Mouse (Mus musculus) right cerebral cortex, postnatal 25 days (tissue): ENCODE data around the gene Prdx6.
"Not testable (repeated sequence)": the region's sequence is repeated elsewhere in the genome, so short reads cannot be mapped to it uniquely, and the experiment has no call there.

Source experiments
- DNase-seq: peaks from one replicate; pipeline ENCODE4 v3.0.0; 2022

Gene Prdx6

DNA sequence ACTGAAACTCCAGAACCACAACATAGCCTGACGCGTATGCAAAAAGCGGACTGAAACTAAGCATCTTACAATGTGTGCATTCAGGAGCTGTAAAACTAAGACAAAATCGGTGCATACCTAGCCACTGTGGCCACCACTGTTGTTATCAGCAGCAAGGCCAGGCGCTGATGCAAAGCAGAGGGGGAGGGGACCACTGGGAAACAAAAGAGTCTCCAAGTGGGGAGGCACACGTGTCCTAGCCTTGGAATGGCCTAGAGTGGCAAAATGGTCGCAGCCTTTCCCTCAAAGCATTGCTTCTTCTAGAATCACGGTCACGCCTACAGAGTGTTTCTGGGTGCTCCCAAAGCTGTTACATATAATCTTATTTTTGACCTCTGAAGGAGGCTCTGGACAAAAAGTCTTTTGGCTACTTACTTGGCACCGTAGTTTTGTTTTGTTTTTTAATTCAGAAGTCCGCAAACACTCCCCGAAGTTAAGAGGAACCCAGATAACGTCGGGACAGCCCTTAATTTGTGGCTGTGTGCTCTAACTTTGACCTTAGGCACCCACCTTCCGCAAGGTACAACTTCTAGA is 902 bp downstream of the Prdx6 start:
- peak; percentile 26 for DNase-seq

DNA sequence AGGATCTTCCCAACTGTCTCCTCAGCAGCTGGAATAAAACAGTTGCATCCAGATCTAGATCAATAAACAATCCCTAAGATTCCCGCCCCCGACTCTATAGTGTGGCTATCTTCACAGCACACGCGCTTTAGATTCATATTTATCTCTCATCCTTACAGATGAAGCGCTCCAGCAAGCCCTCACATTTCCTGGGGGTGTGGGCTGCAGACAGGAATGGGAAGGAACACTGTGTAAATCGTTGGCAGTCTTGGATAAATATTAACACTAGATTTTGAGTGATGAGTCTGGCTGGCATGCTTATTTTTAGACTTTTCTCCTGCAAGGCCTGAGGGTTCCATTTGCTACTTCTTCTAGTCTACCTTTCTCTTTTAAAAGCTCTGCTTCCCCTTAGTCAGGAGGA is 1.6 kb downstream of the Prdx6 start:
- DNase-seq = no peak

DNA sequence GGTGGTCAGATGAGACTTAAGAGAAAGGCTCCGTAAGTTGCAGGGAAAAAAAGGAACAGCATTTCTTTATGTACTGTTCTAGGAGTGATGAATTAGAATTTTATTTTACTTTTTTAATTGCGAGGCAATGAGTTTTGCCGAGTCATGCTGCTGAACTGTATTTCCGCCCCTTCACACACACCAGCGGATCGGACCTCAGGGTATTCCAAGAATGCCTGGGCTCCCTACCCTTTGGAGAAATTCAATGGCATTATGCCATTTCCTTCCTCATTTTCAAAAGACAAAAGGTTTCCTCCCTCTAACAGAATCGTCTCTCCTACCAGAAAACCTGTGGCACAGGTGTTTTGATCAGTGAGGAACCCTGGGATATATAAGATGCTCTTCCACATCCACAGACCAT is 2.3 kb downstream of the Prdx6 start:
- DNase-seq = no peak

DNA sequence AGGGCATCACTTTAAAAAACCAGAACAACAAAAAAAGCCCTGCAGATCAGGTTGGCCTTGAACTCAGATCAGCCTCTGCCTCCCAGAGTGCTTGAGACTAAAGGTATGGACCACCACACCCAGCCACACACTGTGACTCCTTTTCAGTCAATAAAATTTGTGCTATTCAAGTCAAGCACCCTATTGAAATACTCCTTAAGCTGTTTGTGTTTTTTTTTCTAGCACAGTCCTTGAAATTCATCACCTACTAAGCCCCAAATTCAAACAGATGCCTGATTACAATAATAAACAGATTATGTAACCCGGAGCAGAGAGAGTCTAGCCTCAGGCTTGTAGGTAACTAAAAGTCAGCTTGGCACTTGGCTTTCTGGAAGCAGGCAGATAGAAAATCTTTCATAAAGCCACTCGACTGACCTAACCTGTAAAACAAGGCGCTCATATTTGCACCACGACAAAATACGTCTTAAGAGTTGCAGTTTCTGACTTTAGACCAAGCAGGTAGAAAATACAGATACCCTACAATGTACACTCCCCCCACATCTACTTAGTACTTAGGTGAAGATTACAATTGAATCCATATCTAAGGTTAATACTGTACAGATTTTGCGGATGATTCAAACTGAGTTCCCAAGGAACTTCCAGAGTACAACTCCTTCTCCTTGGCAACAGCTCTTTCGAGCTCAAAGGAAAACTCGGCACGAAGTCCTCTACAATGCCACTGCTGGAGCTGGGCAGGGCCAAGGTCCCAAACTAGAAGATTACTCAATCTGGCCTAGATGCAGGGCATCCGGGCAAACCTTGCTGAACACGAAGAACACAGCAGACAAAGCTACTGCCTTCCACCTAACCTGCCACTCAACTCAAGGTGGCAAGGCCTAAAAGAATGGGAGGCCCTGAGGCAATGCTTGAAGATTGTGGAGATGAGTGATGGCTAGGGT is 3.1 kb downstream of the Prdx6 start:
- no peak for DNase-seq

DNA sequence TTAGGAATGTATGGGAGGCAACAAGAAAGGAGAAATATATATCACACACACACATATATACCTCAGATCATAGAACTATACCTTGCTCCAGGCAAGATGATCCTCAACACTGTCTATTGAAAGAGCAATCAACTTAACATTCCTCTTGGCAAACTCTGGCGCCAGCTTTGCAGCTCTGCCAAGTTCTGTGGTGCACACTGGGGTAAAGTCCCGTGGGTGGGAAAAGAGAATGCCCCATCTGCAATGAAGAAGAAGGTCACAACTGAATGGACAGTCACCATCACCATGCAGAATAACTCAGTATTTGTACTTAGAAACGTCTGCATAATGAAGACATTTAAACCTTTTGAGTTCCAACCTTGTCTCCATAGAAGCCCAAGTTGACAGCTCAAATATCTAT is 3.8 kb downstream of the Prdx6 start:
- no peak for DNase-seq

DNA sequence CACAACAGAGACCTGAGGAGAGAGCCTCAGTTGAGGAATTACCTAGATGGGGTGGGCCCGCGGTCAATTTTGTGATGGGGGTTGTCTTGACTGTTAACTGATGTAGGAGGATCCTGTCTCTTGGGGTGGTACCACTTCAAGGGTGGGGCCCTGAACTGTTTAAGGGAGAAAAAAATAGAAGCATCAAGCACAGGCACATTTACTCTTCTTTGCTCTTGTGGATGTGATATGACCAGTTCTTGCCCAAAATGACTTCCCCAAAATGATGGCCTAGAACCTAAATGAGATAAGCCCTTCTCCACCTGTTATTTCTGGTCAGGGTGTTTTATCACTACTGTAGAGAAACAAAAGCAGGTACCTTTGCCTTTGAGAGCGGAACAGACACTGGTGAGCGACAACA is 13.3 kb downstream of the Prdx6 start:
- no peak for DNase-seq

DNA sequence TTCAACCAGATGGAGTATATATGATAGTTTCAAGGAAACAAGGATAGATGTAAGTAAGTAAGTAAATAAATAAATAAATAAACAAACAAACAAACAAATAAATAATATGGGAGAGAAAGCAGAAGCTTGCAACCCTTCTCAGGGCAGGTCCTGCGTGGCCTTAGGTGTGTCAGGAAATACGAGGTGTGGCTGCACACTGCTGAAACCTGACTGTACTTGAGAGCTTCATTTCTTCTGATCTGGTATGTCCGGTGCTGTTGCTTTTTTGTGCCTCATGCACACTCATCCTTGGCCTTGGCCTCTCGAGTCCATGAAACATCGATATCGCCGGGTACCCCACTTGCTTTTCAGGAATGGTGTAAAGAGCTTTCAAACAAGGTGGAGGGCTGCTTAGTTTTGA is 13.7 kb downstream of the Prdx6 start:
- no peak for DNase-seq

DNA sequence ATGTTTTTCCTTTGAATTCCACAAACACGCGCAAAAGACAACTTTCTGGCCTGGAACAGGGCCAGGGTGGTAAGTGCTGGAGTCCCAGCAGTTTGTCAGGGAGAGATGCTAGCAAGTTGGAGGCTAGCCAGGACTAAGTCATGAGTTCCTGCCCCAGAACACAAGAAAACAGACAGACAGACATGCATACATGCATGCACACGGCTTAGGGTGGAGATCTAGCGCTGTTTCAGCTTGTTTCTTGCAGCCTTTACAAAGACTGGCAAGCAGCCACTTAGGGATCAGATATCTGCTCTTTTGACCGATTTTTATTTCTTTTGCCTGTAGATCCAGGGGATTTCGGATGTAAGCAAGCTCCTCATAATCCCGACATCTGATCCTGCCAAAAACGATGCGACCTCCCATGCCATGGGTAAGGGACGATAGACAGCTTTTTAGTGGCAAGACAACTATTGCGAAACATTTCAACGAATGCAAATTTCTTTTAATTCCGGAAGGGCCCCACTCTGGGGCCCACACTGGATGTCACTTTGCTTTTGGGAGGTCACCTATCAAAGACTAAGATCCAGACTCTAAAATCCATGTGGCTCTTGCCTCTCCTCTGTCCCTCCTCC is 17.7 kb downstream of the Prdx6 start:
- no peak for DNase-seq

DNA sequence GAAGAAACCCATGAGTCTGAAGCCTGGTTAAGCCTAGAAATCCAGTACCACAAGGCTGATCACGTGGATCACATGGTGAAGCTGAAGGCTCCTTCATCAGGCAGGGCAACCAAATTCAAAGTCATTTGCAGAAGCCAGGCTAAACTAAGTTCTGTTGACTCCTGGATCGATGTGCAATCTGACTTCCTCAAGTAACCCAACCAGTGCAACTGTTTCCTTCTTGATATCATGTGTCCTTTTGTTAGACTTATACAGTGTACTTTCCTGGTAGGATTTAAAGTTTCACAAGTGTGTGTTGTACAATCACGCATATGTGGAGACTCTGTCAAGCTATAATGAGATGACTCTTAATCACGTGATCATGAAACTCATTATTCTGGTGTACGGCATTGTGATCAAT is 18.8 kb downstream of the Prdx6 start:
- no peak for DNase-seq

DNA sequence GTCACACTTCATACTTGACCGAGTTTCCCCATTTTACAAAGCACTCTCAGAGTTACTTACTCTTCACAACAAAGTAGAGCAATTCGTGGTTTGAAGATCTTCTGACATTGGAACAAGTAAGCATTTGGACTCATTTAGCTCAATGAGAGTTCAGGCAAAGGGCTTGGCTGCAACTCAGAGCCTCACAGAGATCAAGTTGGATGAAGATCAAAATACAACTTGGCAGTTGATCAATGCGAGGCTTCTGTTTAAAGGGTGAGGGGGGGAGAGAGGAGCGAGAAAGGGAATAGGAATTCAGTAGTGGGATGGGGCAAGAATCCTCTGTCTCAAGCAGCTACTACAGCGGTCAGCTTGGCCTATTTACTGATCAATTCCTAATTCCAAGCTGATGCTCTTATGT is 26.2 kb downstream of the Prdx6 start:
- DNase-seq = no peak

DNA sequence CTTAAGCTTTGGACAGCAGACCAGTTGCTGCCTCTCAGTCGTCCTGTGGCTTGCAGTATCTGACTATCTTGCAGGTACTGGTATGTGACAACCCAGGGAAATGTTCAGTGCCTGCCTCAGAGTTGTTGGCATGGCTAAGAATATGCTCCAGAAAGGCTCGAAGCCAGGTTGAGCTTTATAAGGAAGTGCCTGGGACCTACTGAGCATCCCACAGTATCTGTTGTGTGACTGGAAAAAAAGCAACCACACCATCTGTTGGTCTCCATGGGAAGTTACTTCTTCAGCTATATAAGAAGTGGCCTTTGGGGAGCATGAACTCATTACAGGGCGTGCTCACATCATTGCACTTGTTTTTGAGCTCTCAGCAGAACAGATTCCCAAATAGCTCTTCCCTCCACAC is 31.2 kb downstream of the Prdx6 start:
- no peak for DNase-seq

DNA sequence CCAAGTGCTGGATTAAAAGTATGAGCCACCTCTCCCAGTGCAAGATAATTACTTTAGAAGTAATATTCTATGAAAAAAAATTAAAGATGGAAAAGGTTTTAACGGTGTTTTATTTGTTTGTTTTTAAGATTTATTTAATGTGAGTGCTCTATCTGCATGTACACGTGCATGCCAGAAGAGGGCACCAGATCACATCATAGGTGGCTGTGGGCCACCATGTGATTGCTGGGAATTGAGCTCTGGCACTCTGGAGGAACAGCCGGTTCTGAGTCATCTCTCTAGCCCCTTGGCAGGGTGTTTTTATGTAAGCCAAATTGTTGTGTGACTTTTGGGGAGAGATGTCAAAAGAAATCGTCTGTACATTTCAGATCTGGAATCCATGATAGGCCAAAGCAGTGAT is 36.6 kb downstream of the Prdx6 start:
- DNase-seq = no peak

DNA sequence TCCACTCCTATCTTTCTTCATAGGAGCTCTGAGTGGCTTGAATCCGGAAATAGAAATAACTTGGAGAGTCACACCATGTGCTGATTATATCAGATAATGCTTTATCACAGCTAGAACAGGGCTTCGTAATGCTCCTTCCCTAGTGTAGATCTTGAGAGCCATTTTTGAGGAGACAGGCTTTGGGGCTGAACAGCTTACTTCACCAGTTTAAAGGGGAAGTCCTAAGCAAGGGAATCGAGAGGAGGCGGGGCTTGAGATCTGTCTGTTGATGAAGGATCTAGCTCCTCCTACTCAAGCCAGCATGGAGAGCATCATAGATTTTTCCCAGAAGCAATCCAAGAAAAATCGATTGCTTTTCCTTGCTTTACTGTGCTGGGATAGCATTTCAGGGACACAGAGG is 51.2 kb downstream of the Prdx6 start:
- DNase-seq = no peak

DNA sequence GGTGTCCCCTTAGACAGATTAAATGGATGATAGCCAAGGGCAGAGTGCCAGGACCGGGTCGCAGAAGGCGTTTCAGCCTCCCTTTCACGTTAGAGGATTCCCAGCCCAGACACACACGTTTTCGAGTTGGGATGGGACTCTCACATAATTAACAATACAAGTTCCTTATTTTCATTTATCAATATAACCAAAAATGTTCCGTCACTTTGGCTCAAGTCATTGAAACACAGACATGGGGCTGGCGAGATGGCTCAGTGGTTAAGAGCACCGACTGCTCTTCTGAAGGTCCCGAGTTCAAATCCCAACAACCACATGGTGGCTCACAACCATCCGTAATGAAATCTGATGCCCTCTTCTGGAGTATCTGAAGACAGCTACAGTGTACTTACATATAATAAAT is 54.7 kb downstream of the Prdx6 start:
- not testable (repeated sequence) for DNase-seq

DNA sequence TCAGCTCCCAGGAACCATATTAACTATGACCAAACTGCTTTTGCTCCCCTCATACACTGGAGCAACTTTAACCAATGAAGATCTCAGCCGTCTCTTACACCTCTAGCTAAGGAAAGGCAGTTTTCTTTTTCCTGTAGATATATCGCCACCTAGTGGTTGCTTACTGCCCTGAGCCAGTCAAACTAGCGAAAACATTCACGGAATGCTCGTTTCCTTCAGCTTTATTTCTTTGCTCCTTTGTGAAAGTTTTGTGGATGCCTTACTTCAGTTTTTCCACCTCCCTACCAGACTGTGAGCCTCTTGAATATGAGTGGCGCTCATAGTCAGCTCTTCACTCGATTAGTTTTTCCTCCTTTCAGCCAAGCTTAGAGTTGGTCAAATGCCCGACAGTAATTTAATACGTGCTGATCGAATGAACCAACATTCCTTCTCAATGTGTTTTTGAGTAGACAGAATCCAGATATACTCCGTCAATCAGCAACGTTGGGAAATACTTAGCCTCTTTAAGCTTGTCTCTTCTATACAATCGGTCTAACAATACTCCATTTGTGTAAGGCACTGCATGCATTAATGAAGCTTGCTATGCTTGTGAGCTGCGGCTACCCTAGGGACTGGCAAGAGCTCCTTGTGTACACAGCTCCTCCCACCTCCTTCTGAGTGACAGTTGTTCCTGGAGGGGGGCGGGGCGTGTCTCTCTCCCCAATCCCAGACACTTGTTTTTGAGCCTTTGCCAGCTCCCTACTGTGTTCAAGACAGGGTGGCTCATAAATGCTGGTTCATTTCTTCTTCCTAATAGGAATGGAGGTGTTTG is 55.3 kb downstream of the Prdx6 start:
- peak; percentile 54 for DNase-seq

DNA sequence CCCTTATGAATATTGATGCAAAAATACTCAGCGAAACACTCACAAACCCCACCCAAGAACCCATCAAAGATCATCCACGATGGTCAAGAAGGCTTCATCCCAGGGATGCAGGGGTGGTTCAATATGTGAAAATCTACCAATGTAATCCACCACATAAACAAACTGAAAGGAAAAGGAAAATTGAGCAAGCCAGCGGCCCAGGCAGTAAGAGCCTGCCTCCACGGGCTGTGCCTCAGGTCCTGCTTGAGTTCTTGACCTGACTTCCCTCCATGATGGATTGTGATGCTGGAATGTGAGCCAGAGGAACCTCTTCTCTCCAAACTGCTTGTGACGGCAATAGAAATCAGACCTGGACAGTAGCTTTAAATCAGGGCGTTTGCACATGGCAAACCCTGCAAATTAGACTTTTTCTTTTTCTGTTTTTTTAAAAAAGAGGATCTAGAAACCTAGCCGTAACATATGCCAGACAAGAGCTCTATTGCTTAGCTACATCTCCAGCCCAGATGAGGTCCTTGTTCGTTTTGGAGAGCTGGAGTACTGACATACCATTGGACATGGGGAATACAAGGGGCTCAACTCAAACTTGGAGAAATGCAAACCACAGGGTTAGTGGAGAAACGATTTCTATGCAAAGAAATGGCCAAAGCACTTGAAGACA is 60.6 kb downstream of the Prdx6 start:
- DNase-seq = no peak
